Mouse (Mus musculus) urinary bladder, postnatal 36 days (tissue): Measurements from ENCODE around the gene Coq9.

Source experiments
- DNase-seq, 2 experiments: peaks; one replicate each; pipeline ENCODE4 v3.0.0; 2022; ENCODE audit warnings: low spot score in 2 of 2, mixed read lengths in 1 of 2

Coq9 gene

GRCm38 (mm10) chr8:94837662-94838574, at the start of gene Coq9, which contains the start of gene Ciapin1:
TSS of gene Coq9 (plus strand) at chr8:94838321.
TSS of gene Ciapin1 (minus strand) at chr8:94838358.
- peak; percentile 91 to 95 for DNase-seq

DNA sequence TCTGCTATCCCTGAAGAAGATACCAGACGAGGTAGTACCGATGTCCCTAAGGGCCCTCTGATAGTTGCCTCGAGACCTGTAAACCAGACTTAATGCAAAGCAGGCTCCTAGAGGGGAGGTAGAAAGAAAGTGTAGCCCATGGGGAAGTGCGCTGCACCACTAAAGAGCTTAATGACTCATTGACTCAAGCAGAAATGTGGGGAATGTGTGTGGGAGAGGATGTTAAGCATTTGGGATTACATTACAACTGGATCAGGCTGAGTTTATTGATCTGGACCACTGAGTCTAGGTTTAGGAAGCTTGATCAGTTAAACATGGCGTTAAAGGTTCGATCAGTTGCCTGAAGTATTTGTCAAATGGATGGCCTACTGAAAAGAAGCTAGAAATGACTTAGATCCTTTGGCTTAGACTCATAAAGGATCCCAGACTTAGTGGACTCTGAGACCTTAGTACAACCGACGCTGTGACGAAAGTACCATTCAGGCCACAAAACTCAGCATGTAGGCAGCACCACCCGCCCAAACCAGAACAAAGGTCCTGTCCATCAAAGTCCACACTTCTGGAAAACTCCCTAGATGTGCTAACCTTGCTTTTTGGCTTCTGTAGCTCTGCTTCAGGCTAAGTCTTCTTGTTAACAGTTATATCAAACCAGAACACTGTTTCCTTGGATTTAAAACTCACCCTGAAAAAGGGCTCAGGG, 48.7 kb upstream of the Coq9 start:
- no peak for DNase-seq

GRCm38 (mm10) chr8:94794368-94794767, 43.8 kb upstream of the Coq9 start:
- no peak for DNase-seq

DNA sequence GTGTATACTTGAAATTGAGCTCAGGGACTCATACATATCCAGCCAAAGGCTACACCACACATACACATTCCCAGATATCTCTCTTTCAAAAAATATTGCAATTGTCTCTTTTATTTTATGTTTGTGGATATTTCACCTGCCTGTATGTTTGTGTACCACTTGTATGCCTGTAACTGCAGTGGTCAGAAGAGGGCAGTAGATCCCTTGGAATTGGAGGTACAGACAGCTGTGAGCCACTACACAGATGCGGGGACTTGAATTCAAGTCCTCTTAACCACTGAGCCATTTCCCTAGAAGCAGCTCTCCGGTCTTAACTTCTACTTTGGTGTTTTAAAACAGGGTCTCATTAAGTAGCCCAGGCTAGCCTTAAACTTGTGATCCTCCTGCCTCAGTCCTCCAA, 43.3 kb upstream of the Coq9 start:
- DNase-seq, result no peak

GRCm38 (mm10) chr8:94800278-94800968, 37.7 kb upstream of the Coq9 start:
- DNase-seq, result no peak

GRCm38 (mm10) chr8:94801293-94802095, 36.6 kb upstream of the Coq9 start:
- DNase-seq, result no peak

DNA sequence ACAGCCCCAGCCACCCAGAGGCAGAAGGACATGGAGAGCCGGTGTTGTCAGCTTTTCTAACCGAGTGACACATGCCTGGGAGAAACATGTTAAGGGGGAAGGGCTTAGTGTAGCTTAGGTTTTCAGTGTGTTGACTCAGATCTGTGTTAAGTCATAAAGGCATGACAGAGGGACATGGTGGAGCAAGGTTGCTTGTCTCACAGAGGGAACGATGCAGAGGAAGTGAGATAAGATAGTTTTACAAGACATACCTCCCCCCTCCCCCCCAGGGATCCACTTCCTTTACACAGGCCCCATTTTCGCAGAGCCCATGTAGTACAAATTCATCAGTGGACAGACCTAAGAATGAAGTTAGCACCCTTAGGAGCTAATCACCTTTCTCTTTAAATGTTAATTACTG, 35.7 kb upstream of the Coq9 start:
- DNase-seq, result no peak

DNA sequence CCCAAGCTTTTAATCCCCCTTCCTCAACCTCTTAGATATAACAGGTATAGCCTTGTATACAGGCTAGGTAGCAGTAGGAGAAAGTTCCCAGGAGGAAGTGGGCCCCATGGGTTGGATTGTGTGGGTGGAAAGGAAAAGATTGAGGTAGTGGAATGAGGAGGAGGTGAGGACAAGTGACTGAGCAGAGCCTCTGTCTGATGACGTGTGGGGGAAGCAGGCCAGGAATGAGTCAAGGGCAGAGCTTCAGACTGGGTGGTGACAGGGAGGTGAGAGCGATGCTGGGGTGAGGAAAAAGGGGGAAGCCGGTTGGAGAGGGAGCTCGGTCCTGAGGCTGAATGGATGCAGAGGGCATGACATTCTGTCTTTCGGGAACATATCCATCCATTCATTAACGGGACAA, 34.6 kb upstream of the Coq9 start:
- no peak for DNase-seq

GRCm38 (mm10) chr8:94804546-94805340, 33.4 kb upstream of the Coq9 start:
- DNase-seq, result no peak

- DNase-seq, result no peak
Measured at GRCm38 (mm10) chr8:94805811-94806210, 32.3 kb upstream of the Coq9 start.

DNA sequence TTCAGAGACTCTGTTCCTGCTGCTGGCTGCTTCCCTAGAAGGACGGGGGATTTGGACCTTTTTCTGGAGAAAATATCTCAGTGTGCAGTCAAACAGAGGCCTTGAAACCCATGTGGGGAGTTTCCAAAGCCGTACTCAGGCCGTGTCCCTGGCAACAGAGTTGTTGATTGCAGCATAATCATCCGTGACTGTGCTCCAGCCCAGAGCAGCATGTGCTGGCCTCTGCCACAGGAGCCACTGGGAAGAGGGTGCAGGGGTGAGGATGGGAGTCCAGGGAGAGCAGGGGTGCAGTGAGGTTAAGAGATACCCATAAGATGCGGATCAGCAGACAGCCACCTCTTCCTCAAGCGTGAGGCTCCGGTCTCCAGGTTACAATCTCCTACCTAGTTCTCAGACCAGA, 30.6 kb upstream of the Coq9 start:
- peak in 1 of 2 experiments; percentile 20 for DNase-seq

DNA sequence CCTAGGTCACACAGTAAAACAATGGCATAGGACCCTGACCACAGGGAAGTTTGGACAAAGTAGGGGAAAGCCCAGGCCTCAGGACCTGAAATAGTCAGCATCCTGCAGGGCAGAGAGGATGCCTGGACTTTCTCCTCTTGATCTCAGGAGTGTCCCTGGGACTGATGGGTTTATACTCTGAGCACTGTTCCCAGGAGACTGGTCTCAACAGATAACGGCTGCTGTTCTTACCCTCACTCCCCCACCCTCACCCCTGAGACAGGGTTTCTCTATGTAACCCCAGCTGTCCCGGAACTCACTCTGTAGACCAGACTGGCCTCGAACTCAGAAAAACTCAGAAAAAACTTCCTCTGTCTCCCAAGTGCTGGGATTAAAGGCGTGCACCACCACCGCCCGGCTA, 29.7 kb upstream of the Coq9 start:
- no peak for DNase-seq

GRCm38 (mm10) chr8:94810153-94810552, 28.0 kb upstream of the Coq9 start, which contains the start of gene Ccl17:
TSS of gene Ccl17 (plus strand) at chr8:94810453.
- DNase-seq, result no peak

DNA sequence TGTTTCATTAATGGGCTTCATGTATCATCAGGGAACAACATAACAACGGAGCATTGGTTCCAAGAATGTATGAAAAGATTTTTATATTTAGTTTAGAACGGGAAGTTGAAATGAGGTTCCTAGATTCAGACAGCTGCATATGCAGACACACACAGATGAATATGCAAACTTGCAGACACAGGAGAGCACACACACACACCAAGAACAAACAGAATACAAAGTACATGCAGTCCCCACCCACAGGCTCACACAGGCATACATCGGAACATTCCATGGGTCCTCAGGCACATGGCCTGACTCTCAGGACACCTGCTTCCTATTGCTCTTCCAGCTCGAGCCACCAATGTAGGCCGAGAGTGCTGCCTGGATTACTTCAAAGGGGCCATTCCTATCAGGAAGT, 27.3 kb upstream of the Coq9 start:
- DNase-seq, result no peak

DNA sequence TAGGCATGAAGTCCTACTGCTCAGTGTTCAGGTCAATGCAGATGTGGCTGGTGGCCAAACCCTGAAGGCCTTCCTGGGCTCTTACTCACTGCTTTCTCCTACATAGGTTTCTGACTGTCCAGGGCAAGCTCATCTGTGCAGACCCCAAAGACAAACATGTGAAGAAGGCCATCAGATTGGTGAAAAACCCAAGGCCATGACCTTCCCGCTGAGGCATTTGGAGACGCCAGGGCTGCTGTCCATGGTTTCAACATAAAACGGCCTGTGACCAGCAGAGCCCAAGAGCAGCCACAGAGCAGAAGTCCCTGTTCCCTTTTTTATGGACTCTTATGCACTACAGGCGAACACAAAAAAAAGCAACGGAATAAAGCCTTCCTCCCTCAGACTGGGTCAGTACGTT, 26.5 kb upstream of the Coq9 start:
- no peak for DNase-seq

DNA sequence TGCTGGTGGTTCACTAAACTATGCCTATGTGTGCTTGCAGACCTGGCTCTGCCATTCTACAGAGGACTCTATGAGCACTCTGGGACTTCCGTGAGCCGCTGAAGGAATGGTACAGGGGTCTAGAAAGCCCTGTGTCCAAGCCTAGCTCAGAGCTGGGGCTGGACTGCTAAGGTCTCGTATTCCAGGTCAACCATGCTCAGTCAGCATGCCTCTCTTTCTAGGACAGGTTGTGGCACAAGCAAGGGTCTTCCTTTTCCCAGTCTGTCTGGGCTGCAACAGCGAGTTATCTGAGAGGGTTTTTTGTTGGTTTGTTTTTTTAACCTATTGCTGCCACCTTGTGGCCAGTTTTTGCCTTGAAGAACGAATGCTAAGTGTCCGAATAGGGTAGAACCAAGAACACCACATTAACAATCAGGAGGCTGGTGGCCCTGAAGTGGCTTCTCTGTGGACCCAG, 25.4 kb upstream of the Coq9 start:
- peak; percentile 82 to 83 for DNase-seq

DNA sequence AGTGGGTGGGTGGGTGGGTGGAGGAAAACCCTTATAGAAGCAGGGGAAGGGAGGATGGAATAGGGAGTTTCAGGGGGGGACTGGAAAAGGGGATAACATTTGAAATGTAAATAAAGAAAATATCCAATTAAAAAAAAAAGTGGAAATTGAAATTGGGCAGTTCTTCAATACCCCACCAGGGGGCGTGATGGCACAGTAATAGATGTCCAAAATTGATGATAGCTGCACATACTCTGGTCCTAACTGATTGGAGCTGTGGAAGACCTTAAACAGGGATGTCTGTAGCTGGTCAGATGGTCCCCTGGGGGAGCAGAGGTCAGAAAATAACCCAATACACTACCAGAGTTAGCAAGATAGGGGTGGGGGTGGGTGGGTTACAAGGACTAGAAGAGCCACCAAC, 23.6 kb upstream of the Coq9 start:
- DNase-seq, result no peak

DNA sequence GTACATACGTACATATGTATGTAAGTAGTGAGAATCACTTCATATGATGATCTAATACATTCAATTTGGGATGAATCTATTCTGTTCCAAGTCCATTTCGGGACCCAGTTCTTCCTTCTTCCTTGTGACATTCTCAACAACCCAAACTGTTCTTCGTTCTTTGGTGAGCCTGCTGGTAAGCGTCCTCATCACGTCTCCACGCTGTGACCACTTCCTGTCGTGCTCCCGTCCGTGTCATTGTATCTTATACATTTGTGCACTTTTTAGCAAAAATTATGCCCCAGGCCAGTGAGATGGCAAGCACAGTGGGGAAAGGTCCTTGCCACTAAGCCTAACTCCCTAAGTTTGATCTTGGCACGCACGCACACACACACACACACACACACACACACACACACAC, 20.2 kb upstream of the Coq9 start:
- no peak for DNase-seq

DNA sequence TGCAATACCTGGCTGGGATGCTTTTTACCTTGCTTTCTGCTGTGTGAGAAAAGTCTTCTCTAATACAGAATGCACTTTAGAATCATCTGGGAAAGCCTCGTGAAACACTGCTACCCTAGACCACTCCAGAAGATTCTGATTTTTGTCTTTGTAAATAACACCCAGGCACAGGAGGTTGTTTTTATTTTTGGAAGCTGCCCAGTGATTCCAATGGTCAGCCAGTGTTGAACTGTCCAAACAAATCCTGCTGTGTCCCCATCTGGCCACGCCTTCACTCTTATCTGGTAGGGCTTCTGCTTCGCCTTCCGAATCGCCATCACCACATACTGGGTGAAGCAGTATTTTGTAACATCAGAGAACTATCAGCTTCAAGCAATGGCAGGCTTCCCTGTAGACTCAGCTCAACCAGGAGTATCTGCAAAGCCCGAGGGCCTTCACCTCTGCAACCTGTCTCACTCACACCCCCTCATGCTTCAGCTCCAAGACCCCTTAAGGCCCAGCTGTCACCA, 18.4 kb upstream of the Coq9 start:
- no peak for DNase-seq

DNA sequence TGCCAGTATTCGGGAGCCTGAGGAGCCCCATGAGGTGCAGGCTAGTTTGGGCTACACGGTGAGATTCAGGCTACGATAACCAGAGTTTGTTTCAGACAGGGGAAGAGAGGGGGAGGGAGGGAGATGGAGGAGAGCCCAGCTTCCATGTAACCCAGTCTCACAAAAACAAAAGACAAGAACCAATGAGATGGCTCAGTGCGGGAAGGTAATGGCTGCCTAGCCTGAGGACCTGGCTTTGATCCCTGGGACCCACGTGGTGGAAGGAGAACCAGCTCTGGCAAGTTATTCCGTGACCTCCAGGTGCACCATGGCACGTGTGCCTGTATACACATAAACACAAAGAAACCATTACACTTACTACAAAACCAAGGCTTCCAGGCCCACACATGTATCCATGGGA, 17.6 kb upstream of the Coq9 start:
- no peak for DNase-seq
